Mouse (Mus musculus) WW6 (cell line): ENCODE results near the gene Cipc.

ENCODE experiments used
- DNase-seq: peaks from one replicate; pipeline ENCODE4 v3.0.0-alpha.2; 2013; ENCODE audit warnings: low read depth, low spot score

Cipc gene

DNA sequence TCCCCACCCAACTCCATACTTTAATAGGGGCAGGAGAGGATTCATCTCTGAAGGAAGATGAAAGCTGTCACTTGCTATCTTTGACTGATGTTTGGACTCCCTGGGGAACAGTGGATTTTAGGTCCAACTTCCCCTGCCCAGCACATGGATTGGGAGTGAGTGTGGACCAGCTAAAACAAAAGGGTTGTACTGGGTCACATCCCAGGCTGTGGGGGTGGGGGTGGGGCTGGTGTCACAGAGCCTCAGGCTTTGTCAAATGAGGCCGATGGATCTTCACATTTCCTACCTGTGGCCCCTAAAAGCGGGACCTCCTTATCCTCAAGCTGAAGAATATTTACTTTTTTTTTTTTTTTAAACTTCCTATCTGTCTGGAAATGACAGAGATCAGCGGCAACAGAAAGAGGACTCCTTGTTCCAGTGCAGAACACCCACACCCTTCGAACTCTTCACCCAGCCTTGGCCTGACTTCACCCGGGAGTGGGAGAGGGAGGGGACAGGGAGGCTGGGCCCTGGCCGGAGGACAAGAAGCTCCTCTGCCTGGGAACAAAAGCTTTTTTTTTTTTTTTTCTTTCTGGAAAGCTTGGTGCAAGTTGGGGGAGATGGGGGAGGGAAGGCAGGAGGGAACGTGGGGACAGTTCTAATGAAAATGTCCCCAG lies 14.8 kb upstream of the Cipc start:
- no peak for DNase-seq

DNA sequence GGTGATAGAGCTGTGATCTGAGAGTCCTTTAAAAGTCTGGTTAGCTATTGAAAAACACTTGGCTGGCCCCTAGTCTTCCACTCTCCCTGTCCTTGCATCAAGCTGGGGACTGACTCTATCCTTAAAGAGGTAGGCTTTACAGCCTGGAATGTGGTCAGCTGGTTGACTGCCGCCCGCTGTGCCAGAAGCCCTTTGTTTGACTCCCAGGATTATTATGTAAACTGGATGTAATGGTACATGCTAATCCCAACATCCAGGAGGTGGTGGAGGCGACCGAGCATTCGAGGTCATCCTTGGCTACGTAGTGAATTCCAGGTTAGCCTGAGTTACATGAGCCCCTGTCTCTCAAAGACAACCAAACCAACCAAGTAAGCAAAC lies 14.3 kb upstream of the Cipc start:
- no peak for DNase-seq

DNA sequence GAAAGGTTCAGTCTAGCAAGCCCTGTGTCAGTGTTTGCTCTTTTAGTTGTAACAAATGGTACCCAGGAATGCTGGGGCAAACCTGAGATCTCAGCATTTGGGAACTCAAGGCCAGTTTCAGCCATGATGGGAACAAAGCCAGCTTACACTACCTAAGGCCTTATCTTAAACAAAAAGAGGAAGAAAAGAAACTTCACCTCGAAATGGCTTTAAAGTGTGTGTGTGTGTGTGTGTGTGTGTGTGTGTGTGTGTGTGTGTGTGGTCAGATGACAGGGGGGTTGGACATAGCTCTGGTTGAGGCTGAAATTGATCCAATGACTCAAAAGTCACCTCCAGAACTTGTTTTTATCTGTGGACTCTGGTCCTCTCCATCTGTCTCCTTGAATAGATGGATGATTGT lies 12.1 kb upstream of the Cipc start:
- no peak for DNase-seq

DNA sequence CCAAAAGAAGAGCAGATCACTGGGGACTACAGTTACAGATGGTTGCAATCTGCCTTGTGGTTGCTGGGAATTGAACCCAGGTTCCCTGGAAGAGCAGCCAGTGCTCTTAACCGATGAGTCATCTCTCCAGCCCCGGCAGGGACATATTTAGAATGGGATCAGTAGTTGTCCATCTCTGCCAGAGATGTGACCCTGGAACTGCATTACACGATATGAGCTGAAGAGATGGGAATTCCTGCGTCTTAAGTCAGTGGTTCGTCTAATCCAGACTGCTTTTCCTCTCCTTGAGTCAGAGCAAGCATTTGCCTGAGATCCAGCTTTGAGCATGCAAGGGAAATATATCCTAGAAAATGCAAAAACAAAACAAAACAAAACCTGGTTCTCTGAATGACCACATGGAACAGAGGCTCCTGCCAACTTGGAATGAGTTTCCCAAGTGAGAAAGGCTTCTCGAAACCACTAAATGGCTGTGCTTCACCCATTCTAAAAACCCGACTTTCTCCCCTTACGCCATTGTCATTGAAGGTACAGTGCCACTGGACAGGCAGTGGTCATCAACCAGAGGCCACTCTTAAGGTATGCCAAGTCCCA lies 11.1 kb upstream of the Cipc start:
- DNase-seq, result no peak

DNA sequence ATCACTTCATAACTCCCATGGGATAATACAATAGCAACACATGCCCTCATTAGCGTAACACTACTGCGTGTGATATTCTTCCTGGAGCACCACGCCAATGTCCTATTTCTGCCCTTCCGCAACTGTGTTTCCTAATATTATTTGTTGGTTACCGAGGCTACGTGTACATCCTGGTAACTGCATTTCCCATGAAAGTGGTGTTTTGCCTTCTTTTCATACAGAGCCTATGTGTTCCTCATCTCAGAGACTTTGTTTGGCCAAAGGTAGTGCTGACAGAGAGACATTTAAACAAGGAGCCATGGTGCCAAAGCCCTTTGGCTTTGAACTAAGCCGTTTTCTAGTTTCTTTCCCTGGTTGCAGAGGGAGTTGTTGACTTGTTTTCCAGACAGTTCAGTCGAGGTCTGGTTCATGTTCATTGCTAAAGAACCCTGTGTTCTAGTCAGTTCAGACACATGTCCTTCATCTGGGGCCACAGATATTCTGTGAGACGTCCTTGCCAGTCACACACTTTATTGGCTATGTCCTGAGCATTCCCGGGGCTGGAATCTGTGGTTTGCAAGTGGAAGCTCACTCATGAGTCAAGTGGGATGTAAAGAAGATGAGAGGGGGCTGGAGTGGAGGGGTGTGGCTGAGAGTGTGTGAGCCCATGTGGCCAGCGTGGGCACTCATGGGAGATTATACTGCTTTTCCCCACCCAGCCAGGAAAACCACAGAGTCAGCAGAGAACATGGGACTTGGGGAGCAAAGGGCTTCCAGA lies 10.1 kb upstream of the Cipc start:
- DNase-seq, result no peak

DNA sequence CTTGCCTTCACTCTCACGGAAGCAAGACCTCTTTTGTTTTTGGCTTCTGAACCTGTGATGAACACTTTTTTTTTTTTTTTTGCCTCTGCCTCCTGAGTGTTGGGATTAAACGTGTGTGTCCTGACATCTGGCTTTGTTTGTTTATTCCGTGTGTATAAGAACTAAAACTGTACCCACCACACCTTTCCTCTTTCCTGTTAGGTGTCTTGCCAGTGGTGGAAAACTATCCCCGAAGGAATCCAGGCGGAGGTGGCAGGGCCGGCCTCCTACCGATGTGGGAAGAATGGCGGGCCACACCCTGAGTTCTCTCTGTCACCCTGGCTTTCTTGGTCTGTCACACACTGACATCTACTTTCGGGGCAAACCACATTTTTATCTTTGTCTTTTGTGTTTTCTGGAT lies 8.3 kb upstream of the Cipc start:
- no peak for DNase-seq

DNA sequence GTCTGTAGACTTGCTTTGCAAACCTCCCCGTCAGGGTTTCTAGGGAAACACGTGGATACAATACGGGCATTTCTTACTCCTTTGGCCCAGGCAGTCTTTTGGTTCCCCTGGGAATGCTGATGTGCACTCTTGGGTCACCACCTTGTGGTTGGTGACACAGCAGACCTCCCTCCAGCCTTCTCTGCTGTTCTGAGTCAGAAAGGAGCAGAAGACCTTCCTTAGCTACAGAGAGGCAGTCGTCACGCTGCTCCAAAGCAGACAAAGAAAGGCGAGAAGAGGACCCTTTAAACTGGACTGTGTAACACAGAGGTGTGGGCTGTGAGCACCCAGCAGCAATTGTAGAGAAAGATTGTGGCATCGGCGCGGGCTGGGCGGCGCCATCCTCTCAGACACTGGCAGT lies 5.7 kb upstream of the Cipc start:
- no peak for DNase-seq

DNA sequence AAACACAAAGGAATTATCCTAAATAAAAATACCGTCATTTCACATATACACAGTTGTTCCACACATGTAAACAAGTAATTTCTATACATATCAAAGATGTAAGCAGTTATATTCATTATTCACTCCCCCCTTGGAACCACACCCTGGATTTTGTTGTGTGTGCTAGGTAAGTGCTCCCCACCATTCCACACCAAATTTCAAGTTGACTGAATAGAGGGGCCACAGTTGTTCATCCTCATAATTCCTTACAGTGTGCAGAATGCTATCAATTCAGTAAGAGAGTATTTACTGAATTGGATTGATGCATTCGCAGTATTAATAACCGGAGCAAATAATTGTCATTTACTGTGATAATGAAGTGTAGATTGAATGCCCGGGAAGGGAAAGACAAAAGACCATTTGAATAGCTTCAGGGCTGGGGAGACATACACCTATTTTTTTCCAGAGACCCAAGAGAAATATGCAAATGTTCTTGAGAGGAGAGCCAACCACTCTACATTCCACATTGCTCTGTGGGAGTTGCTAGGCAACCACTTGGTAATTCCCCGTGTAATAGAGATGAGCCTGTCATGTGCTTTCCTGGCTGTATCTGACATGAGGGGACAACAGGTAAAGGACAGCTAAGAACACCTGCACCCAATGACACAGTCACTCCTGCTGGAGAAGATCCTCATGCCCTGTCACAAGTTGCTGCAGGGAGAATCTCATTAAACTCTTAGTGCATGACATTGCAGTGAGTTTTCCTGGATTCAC lies 4.9 kb upstream of the Cipc start:
- no peak for DNase-seq

DNA sequence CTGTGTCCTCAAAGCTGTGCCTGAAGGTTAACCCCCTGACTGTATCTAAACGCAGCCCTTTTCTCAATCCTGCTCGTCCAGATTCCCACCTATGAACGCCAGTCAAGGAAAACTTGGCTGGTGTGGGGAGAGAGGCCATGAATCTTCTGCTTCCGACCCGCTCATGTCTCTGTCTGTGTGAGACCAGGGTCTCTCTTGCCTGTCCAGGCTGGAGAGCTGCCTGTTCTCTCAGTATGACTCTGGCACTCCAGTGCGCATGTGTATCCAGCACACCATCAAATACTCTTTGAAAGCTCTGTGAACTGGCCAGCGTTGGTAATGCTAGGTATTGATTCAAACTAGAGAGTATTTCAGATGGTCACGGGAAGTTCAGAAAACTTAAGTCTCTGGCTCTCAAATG lies 3.4 kb upstream of the Cipc start:
- DNase-seq, result no peak

DNA sequence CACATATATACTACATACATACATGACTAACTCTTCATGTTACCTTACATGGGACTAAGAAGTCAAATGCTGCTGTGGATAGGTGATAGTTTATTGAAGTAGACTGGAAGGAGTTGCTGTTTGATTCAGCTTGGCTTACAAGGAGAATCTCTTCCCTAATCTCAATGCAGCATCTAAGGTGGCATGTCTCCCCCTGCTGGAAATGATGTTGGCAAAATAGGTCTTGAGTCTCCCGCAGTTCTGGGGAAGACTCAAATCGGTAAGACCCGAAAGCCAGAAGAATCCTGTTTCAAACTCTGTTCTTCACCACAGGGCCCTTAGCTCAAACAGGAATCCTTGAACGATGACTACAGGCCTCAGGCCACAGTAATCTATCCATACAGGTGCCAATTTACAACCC lies 1.7 kb upstream of the Cipc start:
- no peak for DNase-seq

DNA sequence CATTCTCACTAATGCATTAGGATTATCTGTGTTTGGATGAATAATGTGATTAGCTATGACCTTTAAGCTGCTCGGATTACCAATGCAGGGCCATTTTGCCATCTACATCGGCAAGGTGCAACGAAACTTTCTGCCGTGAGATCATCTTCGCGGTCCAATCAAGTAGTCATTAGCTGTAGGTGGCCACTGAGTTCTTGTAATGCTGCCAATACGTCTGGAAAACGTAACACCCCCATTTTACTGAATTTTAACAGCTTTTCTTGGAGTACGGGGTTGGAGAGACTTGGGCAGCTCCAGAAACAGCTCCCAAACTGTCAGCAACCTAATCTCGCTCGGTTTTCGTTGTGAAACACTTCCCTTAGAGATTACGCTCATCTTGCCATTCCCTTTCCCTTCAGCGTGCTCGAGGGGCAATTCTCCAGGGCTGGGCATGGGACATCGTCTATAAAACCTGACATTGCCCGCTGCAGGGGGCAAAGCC lies 502 bp upstream of the Cipc start:
- DNase-seq, result no peak

DNA sequence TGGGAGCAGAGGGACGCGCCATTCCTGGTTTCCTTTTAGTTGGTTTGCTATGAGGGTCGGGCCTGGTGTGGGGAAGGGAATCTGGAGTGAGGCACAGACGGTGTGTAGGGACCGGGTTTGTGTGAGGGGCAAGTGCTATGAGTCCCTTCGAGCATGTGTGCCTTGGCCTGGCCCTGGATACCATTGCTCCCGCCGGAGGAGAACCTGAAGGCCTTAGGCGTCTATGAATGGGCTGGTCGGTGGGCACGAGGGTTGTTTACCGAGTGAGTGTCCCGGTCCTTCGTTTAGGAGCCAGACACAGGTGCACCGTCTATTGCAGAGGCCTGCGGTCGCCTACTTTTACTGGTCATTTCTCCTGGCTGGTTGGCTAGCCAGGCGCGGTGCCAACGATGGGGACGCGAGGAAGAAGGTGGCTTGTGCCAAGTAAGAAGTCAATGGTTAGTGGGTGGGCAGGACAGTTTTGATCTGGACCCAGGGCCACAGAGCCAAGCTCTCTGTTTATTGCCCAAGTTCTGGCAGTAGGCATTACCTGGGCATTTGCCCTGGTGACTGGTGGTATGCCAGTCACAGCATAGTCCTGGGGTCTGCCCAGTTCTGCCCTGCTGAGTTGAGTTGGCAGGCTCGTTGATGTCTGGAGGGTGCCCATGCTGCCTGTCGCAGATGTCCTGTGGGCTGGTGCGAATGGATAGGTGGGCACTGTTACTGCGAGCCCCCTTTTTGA lies 998 bp downstream of the Cipc start:
- no peak for DNase-seq

DNA sequence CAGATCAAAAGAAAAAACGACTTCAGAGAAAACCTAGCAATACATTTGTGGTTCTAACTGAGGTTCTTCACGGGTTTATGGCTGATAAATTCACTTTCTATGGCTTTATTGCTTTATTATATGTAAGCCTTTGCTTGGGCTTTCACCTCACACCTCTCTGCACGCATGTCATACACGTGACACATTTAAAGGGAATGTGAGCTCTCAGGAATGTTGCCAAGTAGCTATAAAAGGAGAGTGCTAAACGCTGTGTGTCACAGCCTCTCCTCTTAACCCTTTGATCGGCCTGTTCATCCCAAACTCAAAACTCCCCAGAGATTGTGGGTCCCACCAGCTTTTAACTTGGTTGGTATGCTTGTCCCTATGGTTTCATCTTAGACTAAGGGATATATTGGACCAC lies 1.8 kb downstream of the Cipc start:
- no peak for DNase-seq

DNA sequence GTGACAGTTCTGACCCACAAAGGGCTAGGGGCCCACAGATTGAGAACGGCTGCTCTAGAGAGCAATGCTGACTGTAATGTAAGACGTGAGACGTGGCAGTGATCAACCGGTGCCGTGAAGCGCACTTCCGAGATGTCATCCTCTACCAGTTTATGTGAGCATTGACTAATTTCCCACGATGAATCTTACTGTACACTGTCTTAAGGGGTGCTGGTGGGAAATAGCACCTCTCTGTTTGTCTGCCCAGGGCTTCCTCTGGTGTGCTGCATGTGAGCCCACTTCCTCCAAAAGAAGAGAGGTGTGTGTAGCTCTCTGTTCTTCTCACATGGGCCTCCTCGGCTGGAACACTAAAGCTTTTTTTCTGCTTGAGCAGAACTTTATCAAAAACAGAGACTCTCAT lies 2.7 kb downstream of the Cipc start:
- no peak for DNase-seq

DNA sequence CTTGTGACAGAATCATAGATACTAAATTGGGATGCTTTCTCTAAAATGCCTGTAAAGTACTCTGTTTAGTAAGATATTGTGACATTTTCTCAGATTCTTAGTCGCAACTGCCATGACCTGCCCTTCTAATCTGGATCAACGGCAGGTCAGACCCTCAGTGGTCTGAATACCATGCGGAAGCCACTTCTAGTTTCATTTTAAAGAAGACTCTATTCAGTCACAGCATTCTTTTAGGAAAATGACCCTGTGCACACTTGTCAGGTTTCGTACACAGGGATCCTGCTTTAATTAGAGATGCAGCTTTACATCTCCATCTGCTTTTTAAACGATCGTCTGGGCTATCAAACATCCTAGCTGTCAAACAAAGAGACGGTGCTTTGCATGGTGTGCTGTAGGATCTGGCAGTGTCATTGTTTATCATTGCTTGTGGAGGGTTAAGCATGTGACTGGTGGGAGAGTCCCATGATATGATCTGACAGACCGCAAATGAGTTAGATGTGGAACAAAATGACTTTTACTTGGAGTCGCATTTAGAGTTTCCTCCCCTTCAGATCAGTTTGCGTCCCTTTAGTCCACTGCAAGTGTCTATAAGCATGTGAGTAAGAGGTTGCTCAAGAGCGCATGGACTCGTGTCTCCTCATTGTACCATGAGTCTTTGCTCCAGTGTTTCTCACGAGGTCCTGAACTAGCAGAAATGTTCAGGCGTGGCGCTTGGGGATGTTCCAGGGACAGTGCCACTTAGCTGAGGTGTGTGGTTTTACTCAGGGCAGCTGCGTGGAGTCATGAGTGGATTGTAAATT lies 3.5 kb downstream of the Cipc start:
- DNase-seq, result no peak

DNA sequence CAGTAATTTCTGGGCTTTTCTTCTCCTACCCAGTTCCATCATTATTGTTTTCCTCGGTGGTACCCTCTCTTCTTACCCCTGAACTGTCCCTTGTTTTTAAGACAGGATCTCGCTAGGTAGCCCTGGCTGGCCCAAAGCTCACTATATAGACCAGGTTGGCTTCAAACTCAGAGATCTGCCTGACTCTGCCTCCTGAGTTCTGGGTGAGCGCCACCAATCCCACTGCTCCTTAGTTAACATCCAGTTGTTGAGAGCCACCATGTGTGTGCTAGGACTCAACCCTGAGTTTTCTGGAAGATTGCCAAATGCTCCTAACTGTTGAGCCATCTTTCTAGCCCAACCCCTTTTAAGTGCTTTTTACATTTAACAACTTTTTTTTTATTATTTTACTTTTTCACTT lies 4.1 kb downstream of the Cipc start:
- DNase-seq, result no peak

DNA sequence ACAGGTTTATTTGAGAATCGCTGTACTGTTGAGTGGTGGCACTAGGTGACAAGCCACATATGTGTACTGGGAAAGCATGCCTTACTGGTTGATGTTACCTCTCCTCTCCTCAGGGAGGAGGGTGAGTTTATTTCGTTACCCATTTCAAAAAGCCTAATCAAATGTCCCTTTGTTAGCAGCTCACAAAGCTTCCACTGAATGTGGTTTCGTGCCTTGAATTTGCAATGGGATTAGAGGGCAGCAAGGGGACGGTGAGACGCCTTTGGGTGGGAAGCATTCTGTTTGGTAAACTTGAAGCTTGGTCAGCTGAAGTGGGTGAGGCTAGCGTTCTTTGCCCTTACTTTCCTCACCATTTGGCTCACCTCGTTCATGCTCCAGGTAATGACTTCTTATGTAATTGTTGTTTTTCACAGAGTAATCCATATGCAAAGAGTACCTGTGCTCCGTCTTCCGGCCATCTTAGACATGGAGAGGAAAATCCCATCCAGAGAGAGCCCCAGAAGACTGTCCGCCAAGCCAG lies 5.5 kb downstream of the Cipc start:
- no peak for DNase-seq

DNA sequence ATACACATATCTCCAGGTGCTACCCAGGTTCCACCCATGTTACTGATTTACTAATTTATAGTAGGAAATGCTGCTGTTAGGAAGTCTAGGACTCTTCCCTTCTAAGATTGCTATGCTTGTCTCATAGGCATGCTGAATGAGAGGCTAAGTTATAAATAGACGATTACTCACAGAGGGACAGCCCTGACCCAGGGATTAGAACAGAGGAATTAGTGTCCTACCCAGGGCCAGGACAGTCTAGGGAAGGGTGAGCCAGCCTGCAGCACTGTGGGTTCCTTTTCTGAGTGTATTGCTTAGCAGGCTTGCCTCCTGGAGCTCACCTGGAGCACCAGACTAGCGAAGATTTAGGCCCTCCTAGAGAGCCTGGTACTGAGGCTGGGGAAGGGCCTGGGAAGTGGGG lies 9.1 kb downstream of the Cipc start:
- no peak for DNase-seq

DNA sequence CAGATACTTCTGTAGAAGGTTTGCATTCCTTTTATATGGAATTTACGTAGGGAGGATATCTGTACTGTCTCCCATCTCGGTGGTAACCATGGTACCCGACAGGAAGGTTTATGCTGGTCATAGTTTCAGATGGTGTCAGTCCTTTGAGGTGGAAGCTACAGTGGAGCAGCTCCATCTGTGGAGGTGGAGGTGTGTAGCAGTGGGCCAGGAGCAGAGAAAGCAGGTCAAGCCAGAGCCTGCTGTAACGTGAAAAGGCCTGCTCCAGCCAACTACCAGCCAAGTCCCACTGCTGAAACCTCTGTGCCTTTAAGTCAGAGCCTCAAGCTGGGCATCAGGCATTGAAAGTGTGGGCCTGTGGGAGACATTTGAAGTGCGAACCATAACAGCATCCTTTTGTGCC lies 11.7 kb downstream of the Cipc start:
- DNase-seq, result no peak

DNA sequence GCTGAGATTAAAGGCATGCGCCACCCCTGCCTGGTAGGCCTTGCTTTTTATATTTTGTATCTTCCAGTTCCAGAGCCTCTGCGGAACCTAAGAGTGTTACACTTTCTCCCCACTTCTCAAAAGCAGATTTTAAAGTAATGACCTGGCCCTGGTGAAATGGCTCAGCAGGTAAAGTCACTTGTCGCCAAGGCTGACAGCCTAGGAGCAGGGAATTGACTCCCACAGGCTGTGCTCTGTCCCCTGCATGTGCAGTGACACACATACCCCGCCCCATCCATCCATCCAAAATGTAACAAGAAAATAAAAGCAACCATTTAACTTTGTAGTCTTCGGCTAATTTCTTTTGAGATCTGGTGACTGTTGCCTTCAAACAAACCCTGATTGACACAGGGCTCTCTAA lies 12.8 kb downstream of the Cipc start:
- no peak for DNase-seq

DNA sequence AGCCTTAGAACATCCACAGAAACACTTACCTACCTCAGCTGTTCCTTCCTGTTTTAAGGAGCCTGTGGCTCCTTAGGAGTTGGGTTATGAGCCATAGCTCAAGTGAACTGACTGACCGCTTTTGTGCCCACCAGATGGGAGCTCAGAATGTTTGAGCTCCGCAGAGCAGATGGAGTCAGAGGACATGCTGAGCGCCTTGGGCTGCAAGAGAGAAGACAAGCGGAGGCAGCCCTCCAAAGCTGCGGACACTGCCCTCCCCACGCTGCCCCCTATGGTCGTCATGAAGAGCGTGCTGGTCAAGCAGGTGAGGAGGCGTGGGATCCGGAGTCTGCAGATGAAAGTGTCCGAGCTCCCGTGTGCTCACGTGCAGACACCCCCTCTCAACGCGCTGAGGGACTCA lies 13.3 kb downstream of the Cipc start:
- DNase-seq, result no peak
